Mouse (Mus musculus) limb, embryonic 13.5 days (tissue): Measurements from ENCODE around the gene Gm3893. TPM values are rescaled to one million over a fixed set of nuclear protein-coding genes. Genes with fewer than 3 reads are reported as not detected.
"Not testable (repeated sequence)": the region's sequence is repeated elsewhere in the genome, so short reads cannot be mapped to it uniquely, and the experiment has no call there.

ENCODE experiments used
- ATAC-seq: fragments of 200-750 bp; cut with Nextera tagmentation; 2 replicates; pipeline ENCODE4 v1.8.0; 2017; ENCODE audit warnings: low read depth, moderate number of reproducible peaks, moderate TSS enrichment; ENCODE audit not compliant: low FRiP score
- H3K27ac ChIP-seq: fragments of 300-500 bp; sonication (generic); 2 replicates; pipeline ENCODE4 v1.5.1; 2015; ENCODE audit warnings: inconsistent platforms, mild to moderate bottlenecking, moderate library complexity
- H3K27me3 ChIP-seq: fragments of 300-500 bp; sonication (generic); 2 replicates; pipeline ENCODE4 v1.6.1; 2015; ENCODE audit warnings: mild to moderate bottlenecking, inconsistent platforms
- H3K36me3 ChIP-seq: fragments of 300-500 bp; sonication (generic); 2 replicates; pipeline ENCODE4 v1.6.1; 2015; ENCODE audit warnings: inconsistent platforms, mild to moderate bottlenecking, moderate library complexity
- H3K4me1 ChIP-seq: fragments of 300-500 bp; sonication (generic); 2 replicates; pipeline ENCODE4 v1.6.1; 2015; ENCODE audit warnings: inconsistent platforms
- H3K4me2 ChIP-seq: fragments of 300-500 bp; sonication (generic); replicated peaks from 2 replicates; pipeline ENCODE4 v1.6.1; 2015; ENCODE audit warnings: inconsistent platforms, mild to moderate bottlenecking, moderate library complexity
- H3K4me3 ChIP-seq: fragments of 300-500 bp; sonication (generic); 2 replicates; pipeline ENCODE4 v1.5.1; 2015; ENCODE audit warnings: moderate library complexity, mild to moderate bottlenecking, inconsistent platforms
- H3K9ac ChIP-seq: fragments of 300-500 bp; sonication (generic); 2 replicates; pipeline ENCODE4 v1.6.1; 2015; ENCODE audit warnings: mild to moderate bottlenecking, inconsistent platforms
- H3K9me3 ChIP-seq: fragments of 300-500 bp; sonication (generic); 2 replicates; pipeline ENCODE4 v1.6.1; 2016; ENCODE audit warnings: inconsistent platforms
- WGBS: fragments of 180-500 bp; shearing (Covaris S2); methylation state at CpG from one replicate; pipeline ENCODE4 v1.1.7; 2015; 5-methylcytosine and 5-hydroxymethylcytosine counted together
- polyA plus RNA-seq: library from polyadenylated mRNA; unstranded; fragments of >200 nt; fragmentation: Nextera tagmentation; extraction: Ambion mirVana; gene quantifications from 2 replicates; pipeline ENCODE4 v1.2.1, GENCODE M21; 2015

Gm3893 gene
- not detected in 2 replicates for polyA plus RNA-seq

GRCm38 (mm10) chr4:42090907-42091306 is at the start of gene Gm3893:
Gene Gm3893 (plus strand): TSS chr4:42091207.
- WGBS: no CpG with 5 or more reads among the region's 2 CpGs
- H3K36me3 ChIP-seq, H3K4me1 ChIP-seq, H3K9me3 ChIP-seq, H3K27me3 ChIP-seq, ATAC-seq, H3K4me2 ChIP-seq, H3K27ac ChIP-seq, H3K9ac ChIP-seq, H3K4me3 ChIP-seq: not testable (repeated sequence)

- H3K4me3 ChIP-seq, ATAC-seq: not testable (repeated sequence)
- no CpG with 5 or more reads among the region's 5 CpGs for WGBS
Measured at GRCm38 (mm10) chr4:42114517-42114916, 23.5 kb downstream of the Gm3893 start, which contains the start of gene Gm13304. Gene Gm13304 (plus strand): TSS chr4:42114817.

More at GRCm38 (mm10) chr4:42114517-42114916, 23.5 kb downstream of the Gm3893 start, which contains the start of gene Gm13304:
- not testable (repeated sequence) for H3K27ac ChIP-seq, H3K9me3 ChIP-seq, H3K4me1 ChIP-seq, H3K27me3 ChIP-seq, H3K4me2 ChIP-seq, H3K9ac ChIP-seq, H3K36me3 ChIP-seq

Other genes starting within 250 kb of the Gm3893 start
- gene Gm21541, start 187.6 kb upstream of the Gm3893 start, polyA plus RNA-seq: 14.3 TPM in 1 of 2 replicates, not detected in the other
- gene Gm20878, start 149.6 kb upstream of the Gm3893 start, polyA plus RNA-seq: 4.6 TPM in 2 replicates
- gene Fam205a4, start 125.1 kb upstream of the Gm3893 start, polyA plus RNA-seq: 0.49 and 0.53 TPM in 2 replicates
- gene Gm21093, start 56.5 kb upstream of the Gm3893 start, polyA plus RNA-seq: 0.39 TPM in 1 of 2 replicates, not detected in the other
- 7.7 TPM in 1 of 2 replicates, not detected in the other for gene Gm13304, start 23.6 kb downstream of the Gm3893 start, polyA plus RNA-seq
- gene Gm13306, start 62.2 kb downstream of the Gm3893 start, polyA plus RNA-seq: 1.1 TPM in 1 of 2 replicates, not detected in the other
- 1.2 TPM in 2 replicates for gene Gm13305, start 77.4 kb downstream of the Gm3893 start, polyA plus RNA-seq
- gene Gm10600, start 149.4 kb downstream of the Gm3893 start, polyA plus RNA-seq: not detected in 2 replicates
- not detected in 2 replicates for gene Ccl21b, start 164.6 kb downstream of the Gm3893 start, polyA plus RNA-seq
- not detected in 2 replicates for gene Gm21953, start 203.1 kb downstream of the Gm3893 start, polyA plus RNA-seq
- gene Fam205a3, start 227.1 kb downstream of the Gm3893 start, polyA plus RNA-seq: not detected in 2 replicates